Mouse (Mus musculus) kidney, adult 11 months (tissue): ENCODE data around the gene Pnrc1.
"Not testable (repeated sequence)": the region's sequence is repeated elsewhere in the genome, so short reads cannot be mapped to it uniquely, and the experiment has no call there.

ENCODE experiments used
- DNase-seq: peaks from one replicate; pipeline ENCODE4 v3.0.0; 2022

The Pnrc1 gene

GRCm38 (mm10) chr4:33290002-33290401 is at the start of gene Pnrc1:
Gene Pnrc1 (minus strand): TSS chr4:33290163.
- peak; percentile 30 for DNase-seq

- no peak for DNase-seq
Measured at GRCm38 (mm10) chr4:33337999-33338398, 48.0 kb upstream of the Pnrc1 start.

- DNase-seq: no peak
Measured at GRCm38 (mm10) chr4:33332956-33333455, 43.0 kb upstream of the Pnrc1 start.

- no peak for DNase-seq
Measured at GRCm38 (mm10) chr4:33331147-33331546, 41.2 kb upstream of the Pnrc1 start.

GRCm38 (mm10) chr4:33315840-33316239 is 25.9 kb upstream of the Pnrc1 start:
- no peak for DNase-seq

- not testable (repeated sequence) for DNase-seq
Measured at GRCm38 (mm10) chr4:33314150-33314549, 24.2 kb upstream of the Pnrc1 start.

GRCm38 (mm10) chr4:33310840-33311437 is 21.0 kb upstream of the Pnrc1 start:
- DNase-seq: no peak

- peak; percentile 95 for DNase-seq
Measured at GRCm38 (mm10) chr4:33309764-33310757, 20.1 kb upstream of the Pnrc1 start, which contains the start of gene Rngtt. Gene Rngtt (plus strand): TSS chr4:33310311.

- no peak for DNase-seq
Measured at GRCm38 (mm10) chr4:33307146-33307545, 17.2 kb upstream of the Pnrc1 start.

GRCm38 (mm10) chr4:33303057-33303456 is 13.1 kb upstream of the Pnrc1 start:
- DNase-seq: no peak

- not testable (repeated sequence) for DNase-seq
Measured at GRCm38 (mm10) chr4:33300891-33301665, 11.1 kb upstream of the Pnrc1 start.

GRCm38 (mm10) chr4:33292409-33293370 is 2.7 kb upstream of the Pnrc1 start:
- DNase-seq: peak; percentile 21

GRCm38 (mm10) chr4:33290878-33291277 is 915 bp upstream of the Pnrc1 start:
- DNase-seq: no peak

- no peak for DNase-seq
Measured at GRCm38 (mm10) chr4:33289106-33289650, 785 bp downstream of the Pnrc1 start.

- peak; percentile 43 for DNase-seq
Measured at GRCm38 (mm10) chr4:33285448-33285847, 4.5 kb downstream of the Pnrc1 start.

- DNase-seq: no peak
Measured at GRCm38 (mm10) chr4:33284083-33284880, 5.7 kb downstream of the Pnrc1 start.

- DNase-seq: no peak
Measured at GRCm38 (mm10) chr4:33281891-33282685, 7.9 kb downstream of the Pnrc1 start.

GRCm38 (mm10) chr4:33273437-33273836 is 16.5 kb downstream of the Pnrc1 start:
- DNase-seq: no peak
